Mouse (Mus musculus) Patski (cell line): ENCODE measurements around the gene Tec. TPM values are rescaled to one million over a fixed set of nuclear protein-coding genes. Genes with fewer than 3 reads are reported as not detected.

ENCODE experiments used
- ATAC-seq: fragments of 100-300 bp; one replicate; pipeline ENCODE4 v1.8.0; 2021
- CTCF ChIA-PET: fragments of 350-600 bp; sonication (Branson Sonifier 250); formaldehyde crosslinking; loops from one replicate; lab custom pipeline; 2022; ENCODE audit warnings: inconsistent platforms; lab: Charles Lee
- POLR2A ChIA-PET: fragments of 350-600 bp; sonication (Branson Sonifier 250); formaldehyde crosslinking; loops from one replicate; lab custom pipeline; 2022; ENCODE audit warnings: antibody characterized with exemption, inconsistent platforms; lab: Charles Lee
- DNase-seq: peaks from one replicate; pipeline ENCODE4 v3.0.0-alpha.2; 2011; ENCODE audit warnings: low read depth, low spot score
- H3K27me3 ChIP-seq: fragments of 371-371 bp; one replicate; pipeline ENCODE4 v1.5.1; 2021
- CTCF ChIP-seq: fragments of 100-300 bp; IDR thresholded peaks from one replicate; pipeline ENCODE4 v1.5.1; 2021
- in situ Hi-C: fragments of 300-500 bp; cut with MboI; formaldehyde crosslinking; loops from 3 replicates; pipeline ENCODE4 v1.11.1; 2018; ENCODE audit warnings: low pct_unique_long_range_greater_than_20kb, mixed read lengths
- polyA plus RNA-seq: library from polyadenylated mRNA; unstranded; gene quantifications from one replicate; pipeline ENCODE4 v1.2.3, GENCODE M21; 2021

The Tec gene
- polyA plus RNA-seq, 1 experiment from 2014 or later = 8.3 TPM

GRCm38 (mm10) chr5:72816046-72816445 is 52.2 kb downstream of the Tec start:
- ChIA-PET CTCF (interaction anchor here (1.2 to 3.5 kb wide), 4 partner anchors 12 to 24 kb away, joined by 3 to 15 read pairs (median 4); no protein-coding TSS in a partner anchor), POLR2A (interaction anchor here (0.7 kb wide), 1 partner anchor 127 kb away, joined by 8 read pairs; no protein-coding TSS in a partner anchor)

GRCm38 (mm10) chr5:72815361-72815760 is 52.9 kb downstream of the Tec start:
- in situ Hi-C loops = no loop called here
- H3K27me3 ChIP-seq = no peaks in the 10 kb centered on the region
- DNase-seq = no peak
- TF ChIP-seq CTCF = no peak
- no peak for ATAC-seq
- POLR2A ChIA-PET = no interaction called here
- CTCF ChIA-PET = interaction anchor here (1.2 to 1.9 kb wide), 3 partner anchors 11 to 24 kb away, joined by 3 to 4 read pairs (median 3); no protein-coding TSS in a partner anchor

More at GRCm38 (mm10) chr5:72816046-72816445, 52.2 kb downstream of the Tec start:
- ATAC-seq (no peak), DNase-seq (no peak)
- in situ Hi-C loops = no loop called here
- no peak for TF ChIP-seq CTCF
- H3K27me3 ChIP-seq = no peaks in the 10 kb centered on the region

GRCm38 (mm10) chr5:72814072-72814471 is 54.2 kb downstream of the Tec start:
- no peaks in the 10 kb centered on the region for H3K27me3 ChIP-seq
- ChIA-PET CTCF (interaction anchor here (0.6 to 1.3 kb wide), 3 partner anchors 10 to 463 kb away, joined by 3 to 7 read pairs (median 4); no protein-coding TSS in a partner anchor), POLR2A (no interaction called here)
- no peak for ATAC-seq
- no peak for DNase-seq
- TF ChIP-seq CTCF = no peak
- in situ Hi-C loops = no loop called here

GRCm38 (mm10) chr5:72812908-72813307 is 55.4 kb downstream of the Tec start:
- ATAC-seq (no peak), DNase-seq (no peak)
- TF ChIP-seq CTCF = no peak
- H3K27me3 ChIP-seq = no peaks in the 10 kb centered on the region
- POLR2A ChIA-PET = no interaction called here
- in situ Hi-C loops = no loop called here
- CTCF ChIA-PET = no interaction called here

- CTCF ChIA-PET = interaction anchor here (1.0 kb wide), 1 partner anchor 40 kb away, joined by 3 read pairs; no protein-coding TSS in a partner anchor
- in situ Hi-C loops = no loop called here
- TF ChIP-seq CTCF = no peak
- POLR2A ChIA-PET = no interaction called here
- H3K27me3 ChIP-seq = no peaks in the 10 kb centered on the region
- DNase-seq = no peak
- no peak for ATAC-seq
Observed at GRCm38 (mm10) chr5:72812328-72812727, 56.0 kb downstream of the Tec start.

GRCm38 (mm10) chr5:72811397-72811796 is 56.9 kb downstream of the Tec start:
- DNase-seq (no peak), ATAC-seq (no peak)
- no peak for TF ChIP-seq CTCF
- no peaks in the 10 kb centered on the region for H3K27me3 ChIP-seq
- in situ Hi-C loops = no loop called here
- ChIA-PET POLR2A (no interaction called here), CTCF (interaction anchor here (1.0 kb wide), 1 partner anchor 41 kb away, joined by 3 read pairs; no protein-coding TSS in a partner anchor)

GRCm38 (mm10) chr5:72810990-72811389 is 57.3 kb downstream of the Tec start:
- TF ChIP-seq CTCF = no peak
- ChIA-PET CTCF (no interaction called here), POLR2A (no interaction called here)
- H3K27me3 ChIP-seq = no peaks in the 10 kb centered on the region
- ATAC-seq (no peak), DNase-seq (no peak)
- in situ Hi-C loops = no loop called here

- ATAC-seq (no peak), DNase-seq (no peak)
- in situ Hi-C loops = loop anchor here (10.0 kb wide), 1 partner anchor 45 kb away; no protein-coding TSS in a partner anchor
- CTCF ChIA-PET = no interaction called here
- no peak for TF ChIP-seq CTCF
- POLR2A ChIA-PET = interaction anchor here (0.6 kb wide), 1 partner anchor 134 kb away, joined by 3 read pairs; no protein-coding TSS in a partner anchor
- no peaks in the 10 kb centered on the region for H3K27me3 ChIP-seq
Observed at GRCm38 (mm10) chr5:72809480-72809879, 58.8 kb downstream of the Tec start.

- ChIA-PET CTCF (no interaction called here), POLR2A (interaction anchor here (0.6 kb wide), 1 partner anchor 133 kb away, joined by 3 read pairs; no protein-coding TSS in a partner anchor)
- no peaks in the 10 kb centered on the region for H3K27me3 ChIP-seq
- in situ Hi-C loops = loop anchor here (10.0 kb wide), 1 partner anchor 46 kb away; no protein-coding TSS in a partner anchor
- ATAC-seq (peak; percentile 70), DNase-seq (peak; percentile 79)
- no peak for TF ChIP-seq CTCF
Observed at GRCm38 (mm10) chr5:72808456-72809111, 59.7 kb downstream of the Tec start.

GRCm38 (mm10) chr5:72802851-72803250 is 65.4 kb downstream of the Tec start:
- ATAC-seq = peak; percentile 98
- in situ Hi-C loops = loop anchor here (10.0 kb wide), 1 partner anchor 52 kb away; no protein-coding TSS in a partner anchor
- no peaks in the 10 kb centered on the region for H3K27me3 ChIP-seq
- ChIA-PET POLR2A (interaction anchor here (0.7 to 1.3 kb wide), 2 partner anchors 63 to 301 kb away, joined by 3 to 6 read pairs; no protein-coding TSS in a partner anchor), CTCF (interaction anchor here (1.0 to 1.4 kb wide), 3 partner anchors 10 to 44 kb away, joined by 3 to 4 read pairs (median 4); no protein-coding TSS in a partner anchor)
- no peak for TF ChIP-seq CTCF
- DNase-seq = peak; percentile 96
